Mouse (Mus musculus): ENCODE data around the gene Igfbp7. TPM values are rescaled to one million over a fixed set of nuclear protein-coding genes. Genes with fewer than 3 reads are reported as not detected.
A peak's percentile ranks its signal among the peaks of the same experiment; 100 is the strongest.

The Igfbp7 gene
- polyA plus RNA-seq, 1 experiment from 2014 or later = 60.7 TPM

DNA sequence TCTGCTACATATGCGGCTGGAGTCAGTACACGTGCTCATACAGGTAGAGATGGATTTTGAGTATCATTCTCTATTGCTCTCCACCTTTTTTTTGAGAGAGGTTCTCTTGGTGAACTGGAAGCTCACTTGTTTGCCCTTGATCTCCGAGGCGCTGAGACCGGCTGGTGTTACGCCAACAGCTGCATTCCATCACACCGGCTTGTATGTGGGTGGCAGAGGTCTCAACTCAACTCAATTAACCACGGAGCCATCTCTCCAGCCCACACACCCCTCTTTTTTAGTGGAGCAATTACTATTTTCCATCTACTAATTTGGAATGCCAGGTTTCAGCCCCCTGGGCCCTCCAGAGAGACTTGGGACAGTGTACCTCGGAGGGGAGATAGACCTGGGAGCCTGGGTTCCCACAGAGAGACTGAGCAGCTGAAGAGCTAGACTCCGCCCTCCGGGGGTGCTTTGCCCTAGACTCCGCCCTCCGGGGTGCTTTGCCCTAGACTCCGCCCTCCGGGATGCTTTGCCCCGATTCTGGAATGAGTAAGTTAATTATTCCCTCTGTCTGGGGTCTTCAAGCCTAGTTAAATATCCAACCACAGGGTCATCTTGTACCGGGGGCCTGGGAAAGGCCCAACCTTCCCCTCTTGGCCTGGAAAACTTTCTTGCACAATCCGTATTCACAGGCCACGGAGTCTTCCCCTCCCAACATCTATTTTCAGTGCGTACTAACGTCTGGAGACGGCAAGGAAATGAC is 50.3 kb downstream of the Igfbp7 start:
- Histone ChIP-seq H3K9me3 (ENCODE audit: control insufficient read depth, low read length) (no peaks in the 10 kb centered on the region), H3K27ac (replicated peaks; ENCODE audit: low read depth, low read length) (no peak overlapping the region), H3K27me3 (ENCODE audit: control insufficient read depth, insufficient read depth, low read length) (no peaks in the 10 kb centered on the region), H3K9ac (replicated peaks; ENCODE audit: low read length) (no peak overlapping the region), H3K4me1 (ENCODE audit: control insufficient read depth, insufficient read depth, low read length) (peaks cover 8% of the 10 kb centered on the region; the same call in 1 of the 2 replicates), H3K4me2 (ENCODE audit: low read length) (peak overlapping the region; percentile 52), H3K36me3 (ENCODE audit: control insufficient read depth, insufficient read depth, low read length) (no peaks in the 10 kb centered on the region), H3K4me3 (replicated peaks; ENCODE audit: low read depth, low read length) (peak overlapping the region; percentile 24)
- WGBS = 18% methylated on average over 22 of the region's 22 CpGs
- peak; percentile 45; the same call in 1 of the 2 replicates for ATAC-seq (ENCODE audit: low FRiP score, low TSS enrichment)
- peak; percentile 58 for DNase-seq

DNA sequence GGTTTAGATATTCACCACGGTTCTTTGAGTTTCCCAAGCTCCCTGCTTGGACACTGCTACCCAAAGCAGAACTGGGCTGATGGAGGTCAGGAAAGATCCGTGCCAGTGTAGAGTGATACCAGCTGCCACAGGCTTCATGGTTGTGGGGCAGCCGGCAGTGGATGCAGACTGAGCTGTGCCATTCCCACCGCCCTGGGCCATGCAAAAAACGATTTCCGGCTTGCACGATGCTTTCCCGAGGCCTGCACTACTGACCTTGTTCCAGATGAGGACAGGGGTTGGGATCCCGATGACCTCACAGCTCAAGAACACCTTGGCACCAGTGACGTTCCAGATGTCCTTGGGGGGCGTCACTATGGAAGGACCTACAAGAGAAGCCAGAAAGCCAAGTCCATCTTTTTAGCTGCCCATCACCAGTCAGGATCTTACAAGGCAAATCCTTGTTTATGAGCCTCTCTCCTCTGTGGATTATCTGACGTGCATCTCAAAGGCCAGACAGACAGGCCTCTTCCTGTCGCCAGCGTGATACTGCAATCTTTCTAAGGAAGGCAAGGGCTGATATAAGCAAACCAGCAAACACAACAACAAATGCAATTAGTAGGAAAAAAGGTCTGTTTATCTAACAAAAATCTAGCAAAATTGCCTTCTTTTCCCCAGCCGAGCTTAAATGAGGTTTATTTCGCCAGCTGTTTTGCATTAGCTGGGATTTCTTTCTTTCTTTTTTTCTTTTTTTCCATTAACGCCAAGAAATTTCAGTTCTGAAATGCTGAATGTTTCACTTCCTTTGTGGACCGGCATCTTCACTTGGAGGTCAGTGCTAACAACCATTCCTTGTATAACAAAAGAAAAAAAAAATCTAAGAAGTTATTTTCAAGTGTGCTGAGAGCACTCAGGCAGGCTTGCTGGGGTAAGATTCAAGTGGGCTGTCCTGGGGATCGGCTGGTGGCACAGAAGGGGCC is 52.3 kb downstream of the Igfbp7 start:
- Histone ChIP-seq H3K9ac (replicated peaks; ENCODE audit: low read length) (no peak overlapping the region), H3K36me3 (ENCODE audit: control insufficient read depth, insufficient read depth, low read length) (no peaks in the 10 kb centered on the region), H3K4me1 (ENCODE audit: control insufficient read depth, insufficient read depth, low read length) (peaks cover 8% of the 10 kb centered on the region; the same call in 1 of the 2 replicates), H3K4me3 (replicated peaks; ENCODE audit: low read depth, low read length) (no peak overlapping the region), H3K9me3 (ENCODE audit: control insufficient read depth, low read length) (no peaks in the 10 kb centered on the region), H3K4me2 (ENCODE audit: low read length) (no peak overlapping the region), H3K27me3 (ENCODE audit: control insufficient read depth, insufficient read depth, low read length) (no peaks in the 10 kb centered on the region), H3K27ac (replicated peaks; ENCODE audit: low read depth, low read length) (no peak overlapping the region)
- ATAC-seq (ENCODE audit: low FRiP score, low TSS enrichment) (no peak), DNase-seq (no peak)
- WGBS = 84% methylated on average over 19 of the region's 19 CpGs

DNA sequence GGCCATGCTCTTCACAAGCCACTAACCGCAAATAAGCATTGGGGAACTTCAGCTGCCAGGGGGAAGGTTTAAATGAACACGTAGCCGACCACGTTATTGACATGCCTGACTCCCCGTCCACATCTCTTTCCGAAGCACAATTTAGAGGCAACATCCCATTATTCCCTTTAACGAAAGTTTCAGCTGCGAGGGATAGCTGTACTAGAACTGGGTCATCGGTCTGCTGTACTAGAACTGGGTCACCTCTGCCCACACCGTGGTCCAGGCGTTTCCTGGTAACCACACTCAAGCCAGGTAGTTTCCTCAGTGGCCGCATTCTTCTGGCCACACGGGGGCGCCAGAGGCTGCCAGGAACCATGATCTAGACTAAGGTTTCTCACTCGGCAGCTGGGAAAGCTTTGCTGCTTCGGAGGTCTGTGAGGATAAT is 53.5 kb downstream of the Igfbp7 start:
- Histone ChIP-seq H3K4me2 (ENCODE audit: low read length) (peak overlapping the region; percentile 46), H3K4me1 (ENCODE audit: control insufficient read depth, insufficient read depth, low read length) (peaks cover 8% of the 10 kb centered on the region; the same call in 1 of the 2 replicates), H3K27me3 (ENCODE audit: control insufficient read depth, insufficient read depth, low read length) (no peaks in the 10 kb centered on the region), H3K4me3 (replicated peaks; ENCODE audit: low read depth, low read length) (0 out of 2 replicates have a peak overlapping the region, but pooled peaks have one; percentile 10), H3K9ac (replicated peaks; ENCODE audit: low read length) (no peak overlapping the region; the same call in 1 of the 2 replicates), H3K9me3 (ENCODE audit: control insufficient read depth, low read length) (no peaks in the 10 kb centered on the region), H3K27ac (replicated peaks; ENCODE audit: low read depth, low read length) (no peak overlapping the region), H3K36me3 (ENCODE audit: control insufficient read depth, insufficient read depth, low read length) (peaks cover 9% of the 10 kb centered on the region)
- DNase-seq = peak; percentile 94
- WGBS = 8% methylated on average over 16 of the region's 16 CpGs
- ATAC-seq (ENCODE audit: low FRiP score, low TSS enrichment) = peak; percentile 69

DNA sequence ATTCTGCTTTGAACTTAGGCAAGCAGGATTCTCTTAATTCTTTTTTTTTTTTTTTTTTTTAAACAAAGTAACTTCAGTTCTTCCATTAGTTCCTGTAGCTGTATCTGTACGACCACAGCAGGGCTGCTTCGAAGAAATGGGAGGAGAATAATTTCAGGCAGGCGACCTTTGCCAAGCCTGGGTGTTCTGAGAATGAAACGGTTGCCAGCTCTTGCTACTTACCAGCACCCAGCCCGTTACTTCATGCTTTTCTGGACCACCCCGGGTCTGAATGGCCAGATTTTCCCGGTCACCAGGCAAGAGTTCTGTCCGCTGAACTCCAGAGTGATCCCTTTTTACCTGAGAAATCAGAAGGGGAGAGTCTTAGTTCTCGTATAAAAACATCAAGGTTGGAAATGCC is 56.1 kb downstream of the Igfbp7 start:
- 83% methylated on average over 9 of the region's 9 CpGs for WGBS
- Histone ChIP-seq H3K4me1 (ENCODE audit: control insufficient read depth, insufficient read depth, low read length) (peaks cover 3% of the 10 kb centered on the region; the same call in 1 of the 2 replicates), H3K4me3 (replicated peaks; ENCODE audit: low read depth, low read length) (no peak overlapping the region), H3K36me3 (ENCODE audit: control insufficient read depth, insufficient read depth, low read length) (peaks cover 35% of the 10 kb centered on the region), H3K4me2 (ENCODE audit: low read length) (no peak overlapping the region), H3K9ac (replicated peaks; ENCODE audit: low read length) (no peak overlapping the region), H3K27me3 (ENCODE audit: control insufficient read depth, insufficient read depth, low read length) (no peaks in the 10 kb centered on the region), H3K27ac (replicated peaks; ENCODE audit: low read depth, low read length) (no peak overlapping the region), H3K9me3 (ENCODE audit: control insufficient read depth, low read length) (no peaks in the 10 kb centered on the region)
- ATAC-seq (ENCODE audit: low FRiP score, low TSS enrichment) = no peak
- DNase-seq = no peak

DNA sequence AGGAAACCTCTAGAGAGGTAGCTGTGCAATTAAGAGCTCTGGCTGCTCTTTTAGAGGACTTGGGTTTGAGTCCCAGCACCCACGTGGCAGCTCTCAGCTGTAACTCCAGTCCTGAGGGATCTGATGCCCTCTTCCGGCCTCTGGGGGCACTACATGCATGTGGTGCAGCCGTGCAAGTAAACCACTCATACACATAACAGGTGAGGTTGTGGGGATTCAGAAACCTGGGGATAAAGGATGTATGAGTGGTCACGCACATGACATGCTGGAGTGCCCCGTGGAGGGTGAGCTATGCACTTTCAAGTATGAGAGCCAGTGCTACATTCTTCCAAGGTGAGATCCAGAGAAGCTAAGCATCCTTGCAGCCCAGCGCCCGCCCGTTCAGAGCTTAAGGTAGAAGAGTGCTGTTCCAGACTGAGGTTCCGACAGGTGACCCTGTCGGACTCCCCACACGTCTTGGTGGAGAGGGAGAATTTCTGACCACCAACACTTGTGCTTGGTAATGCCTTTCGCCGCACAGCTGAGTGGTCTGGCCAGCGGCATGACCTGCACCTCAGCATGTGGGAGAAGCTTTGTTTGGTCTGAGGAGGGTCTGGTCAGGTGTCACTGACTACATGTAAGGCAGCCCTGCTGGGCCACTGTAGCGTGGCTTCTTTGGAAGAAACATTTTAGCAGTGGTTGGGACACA is 57.7 kb downstream of the Igfbp7 start:
- Histone ChIP-seq H3K36me3 (ENCODE audit: control insufficient read depth, insufficient read depth, low read length) (peaks cover 48% of the 10 kb centered on the region), H3K9me3 (ENCODE audit: control insufficient read depth, low read length) (no peaks in the 10 kb centered on the region), H3K9ac (replicated peaks; ENCODE audit: low read length) (no peak overlapping the region), H3K4me1 (ENCODE audit: control insufficient read depth, insufficient read depth, low read length) (peaks cover 3% of the 10 kb centered on the region; the same call in 1 of the 2 replicates), H3K27me3 (ENCODE audit: control insufficient read depth, insufficient read depth, low read length) (no peaks in the 10 kb centered on the region), H3K4me3 (replicated peaks; ENCODE audit: low read depth, low read length) (no peak overlapping the region), H3K27ac (replicated peaks; ENCODE audit: low read depth, low read length) (no peak overlapping the region), H3K4me2 (ENCODE audit: low read length) (no peak overlapping the region)
- no peak for ATAC-seq (ENCODE audit: low FRiP score, low TSS enrichment)
- 92% methylated on average over 15 of the region's 15 CpGs for WGBS
- no peak for DNase-seq

DNA sequence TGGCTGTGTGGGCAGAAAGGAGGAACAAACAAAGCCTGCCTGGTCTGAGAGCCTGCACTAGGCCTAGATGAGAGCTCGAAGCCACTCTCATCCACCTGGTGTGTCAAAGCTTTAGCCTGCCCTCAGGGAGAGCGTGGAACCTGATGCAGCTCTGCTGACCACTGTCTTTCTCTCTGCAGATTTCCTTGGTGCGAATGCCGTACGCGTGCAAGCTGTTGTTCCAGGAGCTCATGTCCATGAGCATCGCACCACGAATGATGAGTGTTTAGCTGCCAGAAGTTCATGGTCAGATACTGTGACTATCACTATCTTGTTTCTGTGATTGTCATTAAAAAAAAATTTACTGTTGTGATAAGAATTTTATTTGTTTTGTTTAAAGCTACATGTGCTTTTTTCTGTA is 58.9 kb downstream of the Igfbp7 start:
- Histone ChIP-seq H3K4me1 (ENCODE audit: control insufficient read depth, insufficient read depth, low read length) (no peaks in the 10 kb centered on the region), H3K9me3 (ENCODE audit: control insufficient read depth, low read length) (no peaks in the 10 kb centered on the region), H3K27ac (replicated peaks; ENCODE audit: low read depth, low read length) (no peak overlapping the region), H3K4me3 (replicated peaks; ENCODE audit: low read depth, low read length) (no peak overlapping the region), H3K4me2 (ENCODE audit: low read length) (no peak overlapping the region), H3K27me3 (ENCODE audit: control insufficient read depth, insufficient read depth, low read length) (no peaks in the 10 kb centered on the region), H3K36me3 (ENCODE audit: control insufficient read depth, insufficient read depth, low read length) (peaks cover 61% of the 10 kb centered on the region), H3K9ac (replicated peaks; ENCODE audit: low read length) (no peak overlapping the region)
- DNase-seq (no peak), ATAC-seq (ENCODE audit: low FRiP score, low TSS enrichment) (no peak)
- 96% methylated on average over 8 of the region's 8 CpGs for WGBS

DNA sequence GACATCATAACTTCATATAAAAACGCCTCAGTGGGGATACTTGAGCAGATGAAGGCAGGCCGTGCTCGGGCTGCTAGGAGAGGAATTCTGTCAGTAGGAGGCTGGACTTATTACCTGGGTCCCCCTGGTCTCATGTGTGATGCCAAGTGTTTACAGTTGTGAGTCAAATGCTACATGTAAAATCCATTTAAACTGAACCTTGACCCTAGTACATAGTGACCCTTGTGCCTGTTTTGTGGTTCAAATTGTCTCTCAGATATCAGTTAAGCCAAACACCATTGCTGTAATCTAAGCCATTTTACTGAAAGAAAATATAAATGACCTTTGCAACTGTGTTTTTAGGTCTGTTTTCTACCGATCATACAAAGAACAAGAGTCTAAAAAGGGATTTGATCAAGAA is 67.8 kb downstream of the Igfbp7 start:
- no peak overlapping the region for H3K27ac ChIP-seq (replicated peaks; ENCODE audit: low read depth, low read length)
- ATAC-seq (ENCODE audit: low FRiP score, low TSS enrichment) (no peak), DNase-seq (no peak)
- no peaks in the 10 kb centered on the region for H3K9me3 ChIP-seq (ENCODE audit: control insufficient read depth, low read length)
- H3K4me1 ChIP-seq (ENCODE audit: control insufficient read depth, insufficient read depth, low read length) = no peaks in the 10 kb centered on the region
- 93% methylated on average over 4 of the region's 4 CpGs for WGBS
- H3K4me2 ChIP-seq (ENCODE audit: low read length) = no peak overlapping the region
- no peaks in the 10 kb centered on the region for H3K27me3 ChIP-seq (ENCODE audit: control insufficient read depth, insufficient read depth, low read length)
- no peak overlapping the region for H3K4me3 ChIP-seq (replicated peaks; ENCODE audit: low read depth, low read length)
- H3K36me3 ChIP-seq (ENCODE audit: control insufficient read depth, insufficient read depth, low read length) = peaks cover 94% of the 10 kb centered on the region
- H3K9ac ChIP-seq (replicated peaks; ENCODE audit: low read length) = no peak overlapping the region

DNA sequence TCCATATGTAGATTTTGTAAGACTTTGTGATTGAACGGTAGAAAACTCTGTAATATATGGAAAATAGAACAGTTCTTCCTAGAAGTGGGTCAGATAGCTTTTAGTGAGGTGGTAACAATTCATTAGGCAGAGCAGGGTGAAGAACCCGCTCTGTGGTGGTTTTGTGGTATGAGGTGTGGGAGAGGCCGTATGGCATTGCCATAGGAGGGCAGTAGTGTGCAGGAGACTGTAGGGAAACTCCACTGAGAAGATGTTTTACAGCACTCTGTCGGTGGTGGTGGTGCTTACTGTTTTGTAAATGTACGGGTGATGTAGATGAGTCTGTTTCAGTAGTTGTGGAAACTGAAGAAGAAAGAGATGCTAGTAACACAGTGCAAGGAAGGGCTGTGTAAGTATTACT is 77.7 kb downstream of the Igfbp7 start:
- H3K4me2 ChIP-seq (ENCODE audit: low read length) = no peak overlapping the region
- H3K27ac ChIP-seq (replicated peaks; ENCODE audit: low read depth, low read length) = no peak overlapping the region
- H3K36me3 ChIP-seq (ENCODE audit: control insufficient read depth, insufficient read depth, low read length) = peaks cover 88% of the 10 kb centered on the region
- no peaks in the 10 kb centered on the region for H3K27me3 ChIP-seq (ENCODE audit: control insufficient read depth, insufficient read depth, low read length)
- DNase-seq (no peak), ATAC-seq (ENCODE audit: low FRiP score, low TSS enrichment) (no peak)
- no peak overlapping the region for H3K9ac ChIP-seq (replicated peaks; ENCODE audit: low read length)
- H3K4me1 ChIP-seq (ENCODE audit: control insufficient read depth, insufficient read depth, low read length) = no peaks in the 10 kb centered on the region
- no peaks in the 10 kb centered on the region for H3K9me3 ChIP-seq (ENCODE audit: control insufficient read depth, low read length)
- H3K4me3 ChIP-seq (replicated peaks; ENCODE audit: low read depth, low read length) = no peak overlapping the region
- WGBS = 77% methylated on average over 5 of the region's 5 CpGs
